Mouse (Mus musculus): Measurements from ENCODE around the gene Hebp1. TPM values are rescaled to one million over a fixed set of nuclear protein-coding genes. Genes with fewer than 3 reads are reported as not detected.

Hebp1 gene
- polyA plus RNA-seq, 1 experiment from 2014 or later: 4.8 TPM

GRCm38 (mm10) chr6:135169246-135169645, 28.6 kb downstream of the Hebp1 start:
- Histone ChIP-seq H3K4me1 (replicated peaks; ENCODE audit: control insufficient read depth, insufficient read depth, low read length) (peaks cover 8% of the 10 kb centered on the region), H3K27ac (ENCODE audit: low read length) (no peak overlapping the region), H3K36me3 (ENCODE audit: control insufficient read depth, insufficient read depth) (no peaks in the 10 kb centered on the region), H3K4me2 (ENCODE audit: low read length) (no peak overlapping the region), H3K4me3 (replicated peaks; ENCODE audit: low read length) (no peak overlapping the region), H3K9ac (replicated peaks; ENCODE audit: low read depth, low read length) (no peak overlapping the region), H3K27me3 (replicated peaks; ENCODE audit: control insufficient read depth, insufficient read depth, low read length) (no peaks in the 10 kb centered on the region), H3K9me3 (ENCODE audit: control insufficient read depth, low read length) (no peaks in the 10 kb centered on the region)
- 89% methylated on average over 3 of the region's 3 CpGs for WGBS
- ATAC-seq: no peak

- Histone ChIP-seq H3K27me3 (replicated peaks; ENCODE audit: control insufficient read depth, insufficient read depth, low read length) (no peaks in the 10 kb centered on the region), H3K4me3 (replicated peaks; ENCODE audit: low read length) (peak overlapping the region; percentile 48), H3K9me3 (ENCODE audit: control insufficient read depth, low read length) (no peaks in the 10 kb centered on the region), H3K27ac (ENCODE audit: low read length) (no peak overlapping the region), H3K36me3 (ENCODE audit: control insufficient read depth, insufficient read depth) (no peaks in the 10 kb centered on the region), H3K9ac (replicated peaks; ENCODE audit: low read depth, low read length) (no peak overlapping the region), H3K4me1 (replicated peaks; ENCODE audit: control insufficient read depth, insufficient read depth, low read length) (peaks cover 8% of the 10 kb centered on the region), H3K4me2 (ENCODE audit: low read length) (peak overlapping the region; percentile 67)
- WGBS: 77% methylated on average over 6 of the region's 6 CpGs
- no peak for ATAC-seq
Measured at GRCm38 (mm10) chr6:135168471-135168870, 29.4 kb downstream of the Hebp1 start.

GRCm38 (mm10) chr6:135167380-135168311, 30.2 kb downstream of the Hebp1 start:
- Histone ChIP-seq H3K4me1 (replicated peaks; ENCODE audit: control insufficient read depth, insufficient read depth, low read length) (peaks cover 8% of the 10 kb centered on the region), H3K27me3 (replicated peaks; ENCODE audit: control insufficient read depth, insufficient read depth, low read length) (no peaks in the 10 kb centered on the region), H3K9ac (replicated peaks; ENCODE audit: low read depth, low read length) (peak overlapping the region; percentile 56), H3K9me3 (ENCODE audit: control insufficient read depth, low read length) (no peaks in the 10 kb centered on the region), H3K4me2 (ENCODE audit: low read length) (peak overlapping the region; percentile 67), H3K4me3 (replicated peaks; ENCODE audit: low read length) (peak overlapping the region; percentile 48), H3K36me3 (ENCODE audit: control insufficient read depth, insufficient read depth) (no peaks in the 10 kb centered on the region), H3K27ac (ENCODE audit: low read length) (no peak overlapping the region)
- ATAC-seq: peak; percentile 89
- 4% methylated on average over 46 of the region's 46 CpGs for WGBS

GRCm38 (mm10) chr6:135166712-135167111, 31.1 kb downstream of the Hebp1 start:
- Histone ChIP-seq H3K9me3 (ENCODE audit: control insufficient read depth, low read length) (no peaks in the 10 kb centered on the region), H3K4me3 (replicated peaks; ENCODE audit: low read length) (no peak overlapping the region), H3K4me1 (replicated peaks; ENCODE audit: control insufficient read depth, insufficient read depth, low read length) (peaks cover 8% of the 10 kb centered on the region), H3K36me3 (ENCODE audit: control insufficient read depth, insufficient read depth) (no peaks in the 10 kb centered on the region), H3K27ac (ENCODE audit: low read length) (no peak overlapping the region), H3K9ac (replicated peaks; ENCODE audit: low read depth, low read length) (no peak overlapping the region), H3K27me3 (replicated peaks; ENCODE audit: control insufficient read depth, insufficient read depth, low read length) (no peaks in the 10 kb centered on the region), H3K4me2 (ENCODE audit: low read length) (no peak overlapping the region)
- WGBS: 18% methylated on average over 5 of the region's 5 CpGs
- no peak for ATAC-seq

- H3K36me3 ChIP-seq (ENCODE audit: control insufficient read depth, insufficient read depth): no peaks in the 10 kb centered on the region
- H3K9me3 ChIP-seq (ENCODE audit: control insufficient read depth, low read length): no peaks in the 10 kb centered on the region
- H3K4me1 ChIP-seq (replicated peaks; ENCODE audit: control insufficient read depth, insufficient read depth, low read length): peaks cover 8% of the 10 kb centered on the region
- 94% methylated on average over 3 of the region's 3 CpGs for WGBS
- H3K9ac ChIP-seq (replicated peaks; ENCODE audit: low read depth, low read length): no peak overlapping the region
- H3K4me3 ChIP-seq (replicated peaks; ENCODE audit: low read length): no peak overlapping the region
- H3K4me2 ChIP-seq (ENCODE audit: low read length): no peak overlapping the region
- ATAC-seq: no peak
- no peaks in the 10 kb centered on the region for H3K27me3 ChIP-seq (replicated peaks; ENCODE audit: control insufficient read depth, insufficient read depth, low read length)
- no peak overlapping the region for H3K27ac ChIP-seq (ENCODE audit: low read length)
Measured at GRCm38 (mm10) chr6:135166262-135166661, 31.6 kb downstream of the Hebp1 start.

- H3K36me3 ChIP-seq (ENCODE audit: control insufficient read depth, insufficient read depth): no peaks in the 10 kb centered on the region
- no peak overlapping the region for H3K27ac ChIP-seq (ENCODE audit: low read length)
- no peak overlapping the region for H3K4me2 ChIP-seq (ENCODE audit: low read length)
- peaks cover 8% of the 10 kb centered on the region for H3K4me1 ChIP-seq (replicated peaks; ENCODE audit: control insufficient read depth, insufficient read depth, low read length)
- 89% methylated on average over 2 of the region's 2 CpGs for WGBS
- ATAC-seq: no peak
- no peaks in the 10 kb centered on the region for H3K27me3 ChIP-seq (replicated peaks; ENCODE audit: control insufficient read depth, insufficient read depth, low read length)
- no peaks in the 10 kb centered on the region for H3K9me3 ChIP-seq (ENCODE audit: control insufficient read depth, low read length)
- H3K9ac ChIP-seq (replicated peaks; ENCODE audit: low read depth, low read length): no peak overlapping the region
- H3K4me3 ChIP-seq (replicated peaks; ENCODE audit: low read length): no peak overlapping the region
Measured at GRCm38 (mm10) chr6:135165706-135166105, 32.1 kb downstream of the Hebp1 start.

- Histone ChIP-seq H3K27ac (ENCODE audit: low read length) (no peak overlapping the region), H3K4me1 (replicated peaks; ENCODE audit: control insufficient read depth, insufficient read depth, low read length) (peaks cover 8% of the 10 kb centered on the region), H3K4me3 (replicated peaks; ENCODE audit: low read length) (no peak overlapping the region), H3K4me2 (ENCODE audit: low read length) (no peak overlapping the region), H3K36me3 (ENCODE audit: control insufficient read depth, insufficient read depth) (no peaks in the 10 kb centered on the region), H3K27me3 (replicated peaks; ENCODE audit: control insufficient read depth, insufficient read depth, low read length) (no peaks in the 10 kb centered on the region), H3K9ac (replicated peaks; ENCODE audit: low read depth, low read length) (no peak overlapping the region), H3K9me3 (ENCODE audit: control insufficient read depth, low read length) (no peaks in the 10 kb centered on the region)
- WGBS: 81% methylated on average over 3 of the region's 3 CpGs
- no peak for ATAC-seq
Measured at GRCm38 (mm10) chr6:135165191-135165590, 32.6 kb downstream of the Hebp1 start.

- no peak overlapping the region for H3K9ac ChIP-seq (replicated peaks; ENCODE audit: low read depth, low read length)
- H3K27ac ChIP-seq (ENCODE audit: low read length): no peak overlapping the region
- H3K9me3 ChIP-seq (ENCODE audit: control insufficient read depth, low read length): no peaks in the 10 kb centered on the region
- no peak overlapping the region for H3K4me3 ChIP-seq (replicated peaks; ENCODE audit: low read length)
- ATAC-seq: no peak
- H3K36me3 ChIP-seq (ENCODE audit: control insufficient read depth, insufficient read depth): no peaks in the 10 kb centered on the region
- H3K27me3 ChIP-seq (replicated peaks; ENCODE audit: control insufficient read depth, insufficient read depth, low read length): no peaks in the 10 kb centered on the region
- WGBS: 78% methylated on average over 4 of the region's 4 CpGs
- H3K4me2 ChIP-seq (ENCODE audit: low read length): no peak overlapping the region
- H3K4me1 ChIP-seq (replicated peaks; ENCODE audit: control insufficient read depth, insufficient read depth, low read length): peaks cover 3% of the 10 kb centered on the region
Measured at GRCm38 (mm10) chr6:135162861-135163260, 35.0 kb downstream of the Hebp1 start.

- Histone ChIP-seq H3K9me3 (ENCODE audit: control insufficient read depth, low read length) (no peaks in the 10 kb centered on the region), H3K4me2 (ENCODE audit: low read length) (no peak overlapping the region), H3K4me3 (replicated peaks; ENCODE audit: low read length) (no peak overlapping the region), H3K27ac (ENCODE audit: low read length) (no peak overlapping the region), H3K36me3 (ENCODE audit: control insufficient read depth, insufficient read depth) (no peaks in the 10 kb centered on the region), H3K4me1 (replicated peaks; ENCODE audit: control insufficient read depth, insufficient read depth, low read length) (no peaks in the 10 kb centered on the region), H3K27me3 (replicated peaks; ENCODE audit: control insufficient read depth, insufficient read depth, low read length) (no peaks in the 10 kb centered on the region), H3K9ac (replicated peaks; ENCODE audit: low read depth, low read length) (no peak overlapping the region)
- no peak for ATAC-seq
- 85% methylated on average over 3 of the region's 3 CpGs for WGBS
Measured at GRCm38 (mm10) chr6:135162311-135162710, 35.5 kb downstream of the Hebp1 start.
